Mouse (Mus musculus) cortical plate, adult 2 months (tissue): Measurements from ENCODE around the gene Pax3. TPM values are rescaled to one million over a fixed set of nuclear protein-coding genes. Genes with fewer than 3 reads are reported as not detected.

Source experiments
- H3K27ac ChIP-seq: fragments of 200-500 bp; 2 replicates; pipeline ENCODE4 v1.5.1; 2012; ENCODE audit warnings: low read length, control low read depth, inconsistent platforms; ENCODE audit not compliant: insufficient read depth
- H3K4me1 ChIP-seq: fragments of 200-500 bp; 2 replicates; pipeline ENCODE4 v1.6.1; 2011; ENCODE audit warnings: low read length; ENCODE audit not compliant: control insufficient read depth, insufficient read depth
- H3K4me3 ChIP-seq: fragments of 200-500 bp; 2 replicates; pipeline ENCODE4 v1.5.1; 2011; ENCODE audit warnings: mild to moderate bottlenecking, low read length, control low read depth; ENCODE audit not compliant: insufficient read depth
- CTCF ChIP-seq: fragments of 200-500 bp; IDR thresholded peaks from 2 replicates; pipeline ENCODE4 v1.5.1; 2011; ENCODE audit warnings: mild to moderate bottlenecking, control low read depth, low read length; ENCODE audit not compliant: insufficient read depth; ENCODE audit errors: extremely low read depth
- POLR2A ChIP-seq: fragments of 200-500 bp; IDR thresholded peaks from 2 replicates; pipeline ENCODE4 v1.6.1; 2011; ENCODE audit warnings: mild to moderate bottlenecking, low read length, control low read depth; ENCODE audit not compliant: insufficient read depth; ENCODE audit errors: extremely low read depth
- polyA plus RNA-seq: library from polyadenylated mRNA; depleted of rRNA; stranded (reverse); fragments of >200 nt; gene quantifications from 2 replicates; pipeline ENCODE4 v1.2.3, GENCODE M21; 2012; rRNA removed

The Pax3 gene
- not detected in 2 replicates for polyA plus RNA-seq

GRCm38 (mm10) chr1:78196751-78197311, at the start of gene Pax3:
Gene Pax3 (minus strand): TSS chr1:78197134.
- no peaks in the 10 kb centered on the region for H3K4me1 ChIP-seq
- TF ChIP-seq CTCF = no peak
- no peak within 1 kb of the TSS for H3K27ac ChIP-seq
- no peak within 1 kb of the TSS for H3K4me3 ChIP-seq

- H3K4me3 ChIP-seq = no peak overlapping the region
- peaks cover 1% of the 10 kb centered on the region; the same call in 1 of the 2 replicates for H3K4me1 ChIP-seq
- TF ChIP-seq CTCF = no peak
- TF ChIP-seq POLR2A = no peak
- no peak overlapping the region for H3K27ac ChIP-seq
Observed at GRCm38 (mm10) chr1:78234306-78234705, 37.4 kb upstream of the Pax3 start.

GRCm38 (mm10) chr1:78231901-78232546, 35.1 kb upstream of the Pax3 start:
- Histone ChIP-seq H3K4me3 (no peak overlapping the region), H3K4me1 (peaks cover 1% of the 10 kb centered on the region; the same call in 1 of the 2 replicates), H3K27ac (no peak overlapping the region)
- TF ChIP-seq POLR2A = no peak
- no peak for TF ChIP-seq CTCF

- Histone ChIP-seq H3K4me3 (no peak overlapping the region), H3K27ac (no peak overlapping the region), H3K4me1 (peaks cover 1% of the 10 kb centered on the region; the same call in 1 of the 2 replicates)
- no peak for TF ChIP-seq POLR2A
- TF ChIP-seq CTCF = no peak
Observed at GRCm38 (mm10) chr1:78229801-78230200, 32.9 kb upstream of the Pax3 start.

GRCm38 (mm10) chr1:78228771-78229170, 31.8 kb upstream of the Pax3 start:
- H3K27ac ChIP-seq = no peak overlapping the region
- no peak overlapping the region for H3K4me3 ChIP-seq
- no peak for TF ChIP-seq POLR2A
- peaks cover 1% of the 10 kb centered on the region; the same call in 1 of the 2 replicates for H3K4me1 ChIP-seq

- H3K27ac ChIP-seq = no peak overlapping the region
- no peak for TF ChIP-seq CTCF
- TF ChIP-seq POLR2A = no peak
- no peak overlapping the region for H3K4me3 ChIP-seq
- no peaks in the 10 kb centered on the region for H3K4me1 ChIP-seq
Observed at GRCm38 (mm10) chr1:78218057-78218780, 21.3 kb upstream of the Pax3 start.

- no peak for TF ChIP-seq POLR2A
- 0 out of 2 replicates have a peak, but pooled peaks have one; percentile 2 for TF ChIP-seq CTCF
- H3K4me3 ChIP-seq = peak overlapping the region; percentile 27
- H3K4me1 ChIP-seq = no peaks in the 10 kb centered on the region
- H3K27ac ChIP-seq = no peak overlapping the region
Observed at GRCm38 (mm10) chr1:78217151-78218034, 20.5 kb upstream of the Pax3 start.

- no peak for TF ChIP-seq POLR2A
- TF ChIP-seq CTCF = no peak
- no peaks in the 10 kb centered on the region for H3K4me1 ChIP-seq
- H3K27ac ChIP-seq = no peak overlapping the region
- peak overlapping the region; percentile 27; the same call in 1 of the 2 replicates for H3K4me3 ChIP-seq
Observed at GRCm38 (mm10) chr1:78216509-78217141, 19.7 kb upstream of the Pax3 start.
